Mouse (Mus musculus) kidney, embryonic 16.5 days (tissue): ENCODE measurements around the gene Asphd2. TPM values are rescaled to one million over a fixed set of nuclear protein-coding genes. Genes with fewer than 3 reads are reported as not detected.

ENCODE experiments used
- ATAC-seq: fragments of 200-750 bp; cut with Nextera tagmentation; 2 replicates; pipeline ENCODE4 v1.8.0; 2017; ENCODE audit warnings: moderate TSS enrichment; ENCODE audit not compliant: low FRiP score, low TSS enrichment
- H3K27ac ChIP-seq: fragments of 300-500 bp; sonication (generic); 2 replicates; pipeline ENCODE4 v1.5.1; 2014; ENCODE audit warnings: low read length
- H3K27me3 ChIP-seq: fragments of 300-500 bp; sonication (generic); 2 replicates; pipeline ENCODE4 v1.6.1; 2014; ENCODE audit warnings: low read length, control low read depth, mixed read lengths; ENCODE audit not compliant: insufficient read depth
- H3K36me3 ChIP-seq: fragments of 300-500 bp; sonication (generic); 2 replicates; pipeline ENCODE4 v1.6.1; 2014; ENCODE audit warnings: low read length, control low read depth, mixed read lengths; ENCODE audit not compliant: insufficient read depth
- H3K4me1 ChIP-seq: fragments of 300-500 bp; sonication (generic); 2 replicates; pipeline ENCODE4 v1.6.1; 2014; ENCODE audit warnings: low read length, control low read depth, mixed read lengths; ENCODE audit not compliant: insufficient read depth
- H3K4me2 ChIP-seq: fragments of 300-500 bp; sonication (generic); replicated peaks from 2 replicates; pipeline ENCODE4 v1.6.1; 2014; ENCODE audit warnings: low read depth, low read length
- H3K4me3 ChIP-seq: fragments of 300-500 bp; sonication (generic); 2 replicates; pipeline ENCODE4 v1.5.1; 2014; ENCODE audit warnings: mild to moderate bottlenecking, low read length
- H3K9ac ChIP-seq: fragments of 300-500 bp; sonication (generic); replicated peaks from 2 replicates; pipeline ENCODE4 v1.6.1; 2014; ENCODE audit warnings: low read length
- H3K9me3 ChIP-seq: fragments of 300-500 bp; sonication (generic); 2 replicates; pipeline ENCODE4 v1.6.1; 2016; ENCODE audit warnings: low read length, control low read depth
- WGBS: fragments of 180-500 bp; shearing (Covaris S2); extraction: QIAGEN DNeasy Blood & Tissue Kit; methylation state at CpG from one replicate; pipeline ENCODE4 v1.1.7; 2014; 5-methylcytosine and 5-hydroxymethylcytosine counted together
- polyA plus RNA-seq: library from polyadenylated mRNA; unstranded; fragments of >200 nt; fragmentation: Nextera tagmentation; extraction: Ambion mirVana; gene quantifications from 2 replicates; pipeline ENCODE4 v1.2.1, GENCODE M21; 2015

Gene Asphd2
- 3.8 and 4.9 TPM in 2 replicates for polyA plus RNA-seq

DNA sequence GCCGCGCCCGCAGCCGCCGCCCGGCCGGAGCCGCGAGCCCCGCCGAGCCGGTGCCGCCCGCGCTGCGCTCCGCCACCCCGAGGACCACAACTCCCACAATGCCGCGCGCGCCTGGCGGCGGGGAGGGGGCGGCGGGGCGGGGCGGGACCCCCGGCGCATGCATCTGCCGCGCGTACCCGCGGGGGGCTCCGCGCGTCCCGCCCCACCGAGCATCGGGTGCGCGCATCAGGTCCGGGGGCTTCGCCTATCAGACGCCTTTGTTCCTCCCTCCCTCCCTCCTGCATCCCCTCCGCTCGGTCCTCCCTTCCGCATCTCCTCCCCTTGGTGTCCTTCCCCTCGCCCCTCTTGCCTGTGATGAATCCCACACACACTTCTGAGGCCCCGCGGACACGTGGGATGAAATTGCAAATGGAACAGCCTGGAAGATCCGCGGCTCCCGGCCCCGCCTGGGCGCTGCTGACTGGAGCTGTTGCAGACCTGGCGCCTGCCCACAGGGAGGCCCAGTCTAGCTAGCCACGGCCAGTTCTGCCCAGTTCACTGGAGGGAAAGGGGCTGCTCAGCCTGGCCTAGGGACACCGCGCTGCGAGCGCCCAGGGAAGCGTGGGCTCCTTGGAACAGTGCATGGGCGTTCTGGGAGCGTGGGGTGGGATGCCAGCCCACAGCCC lies at the start of gene Asphd2:
Gene Asphd2, minus strand, starts transcription at position 88 of the 665 bp plus-strand sequence.
- WGBS, result 2% methylated on average over 46 of the region's 67 CpGs
- peak within 1 kb of the TSS; percentile 81 for H3K4me2 ChIP-seq
- peaks cover 8% of the 10 kb centered on the region for H3K4me1 ChIP-seq
- H3K9ac ChIP-seq, result peak within 1 kb of the TSS; percentile 72
- peak within 1 kb of the TSS; percentile 64 for H3K4me3 ChIP-seq
- peak within 1 kb of the TSS; percentile 4; the same call in 1 of the 2 replicates for H3K27ac ChIP-seq
- peaks cover 15% of the 10 kb centered on the region for H3K27me3 ChIP-seq
- no peaks in the 10 kb centered on the region for H3K9me3 ChIP-seq
- ATAC-seq, result peak; percentile 90
- H3K36me3 ChIP-seq, result no peaks in the 10 kb centered on the region

DNA sequence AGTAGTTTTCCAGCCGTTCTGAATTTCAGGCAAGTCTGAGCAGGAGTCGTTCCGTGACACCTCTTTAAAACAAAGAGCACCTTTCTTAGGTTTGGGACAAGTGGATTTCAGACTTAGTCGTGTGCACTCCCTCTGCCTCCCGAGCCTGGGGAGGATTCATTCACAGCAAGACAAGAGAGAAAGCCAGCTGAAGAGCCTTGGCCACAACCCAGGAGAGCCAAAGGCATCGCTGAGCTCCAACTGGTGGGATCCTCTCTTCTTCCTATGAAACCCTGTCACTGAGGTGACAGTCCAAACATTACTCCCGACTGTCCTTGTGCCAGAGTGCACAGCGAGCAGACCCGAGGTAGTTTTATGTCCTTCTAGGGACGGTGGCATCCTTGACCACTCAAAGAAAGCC lies 43.9 kb upstream of the Asphd2 start:
- H3K9me3 ChIP-seq, result no peaks in the 10 kb centered on the region
- 20% methylated on average over 10 of the region's 10 CpGs for WGBS
- H3K4me3 ChIP-seq, result no peak overlapping the region
- H3K4me2 ChIP-seq, result no peak overlapping the region
- no peak for ATAC-seq
- no peak overlapping the region for H3K27ac ChIP-seq
- no peaks in the 10 kb centered on the region; the same call in 1 of the 2 replicates for H3K27me3 ChIP-seq
- no peaks in the 10 kb centered on the region for H3K4me1 ChIP-seq
- no peaks in the 10 kb centered on the region for H3K36me3 ChIP-seq
- no peak overlapping the region for H3K9ac ChIP-seq

DNA sequence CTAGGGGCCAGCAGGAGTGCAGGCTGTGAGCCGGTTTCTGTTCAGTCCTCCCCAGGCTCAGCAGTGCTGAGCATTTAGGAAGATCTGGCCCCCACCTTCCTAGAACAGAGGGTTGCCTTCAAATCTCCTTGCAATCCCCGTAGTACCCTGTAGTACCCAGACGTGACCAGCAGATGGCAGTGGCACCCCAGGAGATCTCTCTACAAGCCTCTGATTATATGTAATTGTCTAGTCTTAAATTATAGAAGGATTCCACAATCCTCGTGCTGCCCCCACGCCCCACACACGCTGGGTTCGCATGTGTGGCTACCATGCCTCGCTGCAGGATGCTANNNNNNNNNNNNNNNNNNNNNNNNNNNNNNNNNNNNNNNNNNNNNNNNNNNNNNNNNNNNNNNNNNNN lies 38.3 kb upstream of the Asphd2 start:
- Histone ChIP-seq H3K27ac (no peak overlapping the region), H3K4me3 (no peak overlapping the region), H3K4me1 (peaks cover 8% of the 10 kb centered on the region), H3K9me3 (no peaks in the 10 kb centered on the region), H3K4me2 (no peak overlapping the region), H3K36me3 (no peaks in the 10 kb centered on the region), H3K27me3 (peaks cover 8% of the 10 kb centered on the region), H3K9ac (no peak overlapping the region)
- no peak; the same call in 1 of the 2 replicates for ATAC-seq
- 3% methylated on average over 8 of the region's 8 CpGs for WGBS

DNA sequence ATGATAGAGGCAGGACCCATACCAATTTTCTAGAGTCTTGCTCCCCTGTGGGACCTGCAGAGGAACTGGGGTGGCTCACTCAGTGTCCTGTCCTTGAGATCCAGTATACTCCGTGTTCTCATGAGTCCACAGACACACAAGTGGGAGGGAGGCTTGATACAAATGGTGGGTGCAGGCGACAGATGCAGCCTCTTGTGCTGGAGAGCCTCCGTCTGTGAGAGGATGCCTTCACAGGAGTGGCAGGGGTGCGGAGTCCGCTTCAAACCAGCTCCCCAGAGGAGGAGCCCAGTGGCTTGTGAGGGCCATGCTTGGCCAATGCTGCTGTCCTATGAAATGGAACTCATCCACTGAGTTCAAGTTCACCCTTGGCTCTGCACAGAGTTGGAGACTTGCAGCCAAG lies 37.4 kb upstream of the Asphd2 start:
- 81% methylated on average over 5 of the region's 5 CpGs for WGBS
- no peak for ATAC-seq
- Histone ChIP-seq H3K4me1 (peaks cover 8% of the 10 kb centered on the region), H3K4me2 (no peak overlapping the region), H3K9me3 (no peaks in the 10 kb centered on the region), H3K4me3 (no peak overlapping the region), H3K9ac (no peak overlapping the region), H3K36me3 (no peaks in the 10 kb centered on the region), H3K27ac (no peak overlapping the region), H3K27me3 (peaks cover 8% of the 10 kb centered on the region)

DNA sequence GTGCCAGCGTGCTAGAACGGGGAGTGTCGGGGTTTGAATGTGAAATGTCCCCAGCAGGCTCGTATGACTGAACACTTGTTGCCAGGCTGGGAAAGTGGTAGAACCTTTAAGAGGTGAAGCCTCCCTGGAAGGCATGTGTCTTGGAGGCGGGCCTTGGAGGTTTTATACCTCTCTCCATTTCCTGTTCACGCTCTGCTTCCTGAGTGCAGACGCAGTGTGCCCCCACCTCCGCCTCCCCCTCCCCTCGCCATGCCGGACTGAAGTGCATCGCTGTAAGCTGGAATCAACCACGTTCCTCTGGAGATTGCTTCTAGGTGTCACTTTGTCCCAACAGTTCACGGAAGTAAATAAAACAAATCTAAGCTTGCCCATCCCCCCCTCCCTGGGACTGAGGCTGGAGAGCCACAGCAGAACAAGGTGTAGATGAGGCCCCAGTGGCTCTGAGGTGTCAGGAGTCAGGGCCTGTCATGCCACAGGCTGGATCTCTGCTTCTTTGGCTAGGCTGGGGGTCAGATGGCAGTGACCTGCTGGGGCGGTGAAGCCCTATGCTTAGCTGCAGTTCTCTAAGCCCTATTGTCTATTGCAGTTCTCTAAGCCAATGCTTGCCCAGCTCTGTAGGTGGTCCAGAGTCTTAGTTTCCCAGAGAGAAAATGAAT lies 36.6 kb upstream of the Asphd2 start:
- 10% methylated on average over 14 of the region's 14 CpGs for WGBS
- no peak for ATAC-seq
- Histone ChIP-seq H3K9me3 (no peaks in the 10 kb centered on the region), H3K27me3 (peaks cover 8% of the 10 kb centered on the region), H3K4me2 (peak overlapping the region; percentile 51), H3K4me1 (peaks cover 8% of the 10 kb centered on the region), H3K27ac (no peak overlapping the region), H3K4me3 (peak overlapping the region; percentile 22), H3K36me3 (no peaks in the 10 kb centered on the region), H3K9ac (peak overlapping the region; percentile 41; the same call in 1 of the 2 replicates)

DNA sequence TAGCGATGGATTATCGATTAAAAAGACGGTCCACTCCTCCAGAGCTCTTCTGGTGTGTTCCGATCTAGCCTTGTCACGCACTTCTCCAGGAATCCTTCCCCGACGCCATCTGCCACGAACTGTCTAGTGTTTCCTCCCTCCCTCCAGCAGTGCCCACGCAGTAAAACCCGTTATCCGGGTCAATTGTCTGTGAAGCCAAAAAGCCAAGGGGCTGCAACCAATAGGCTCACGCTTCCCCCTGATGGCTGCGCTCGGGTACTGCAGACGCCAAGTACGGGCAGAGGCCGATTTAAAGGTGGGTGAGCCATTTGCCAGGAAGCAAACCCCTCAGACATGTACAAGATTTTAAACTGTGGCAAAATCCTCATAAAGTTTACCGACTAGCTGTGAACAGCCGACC lies 34.3 kb upstream of the Asphd2 start:
- Histone ChIP-seq H3K9me3 (no peaks in the 10 kb centered on the region), H3K27ac (no peak overlapping the region), H3K4me1 (peaks cover 8% of the 10 kb centered on the region), H3K4me3 (no peak overlapping the region), H3K36me3 (no peaks in the 10 kb centered on the region), H3K9ac (no peak overlapping the region), H3K4me2 (no peak overlapping the region), H3K27me3 (peaks cover 15% of the 10 kb centered on the region)
- WGBS, result 14% methylated on average over 19 of the region's 19 CpGs
- no peak for ATAC-seq

DNA sequence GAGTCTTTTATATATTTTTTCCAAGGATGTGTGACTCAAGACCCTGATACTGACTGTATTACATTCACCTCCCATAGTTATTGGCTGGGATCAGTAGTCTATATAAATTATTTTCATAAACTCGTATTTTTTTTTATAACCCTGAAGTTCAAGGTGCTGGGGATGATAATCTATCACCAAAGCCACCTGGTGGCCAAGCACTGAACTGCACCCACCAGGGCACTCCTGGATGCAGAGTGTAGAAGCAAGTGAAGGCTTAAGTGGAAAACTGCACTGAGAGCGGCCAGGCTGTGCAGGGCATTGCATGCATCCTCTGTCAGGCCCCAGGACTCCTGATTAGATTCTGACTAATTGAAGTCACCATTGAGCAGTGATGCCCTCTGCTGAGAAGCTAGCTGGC lies 32.6 kb upstream of the Asphd2 start:
- Histone ChIP-seq H3K9me3 (no peaks in the 10 kb centered on the region), H3K4me3 (no peak overlapping the region), H3K9ac (no peak overlapping the region), H3K27ac (no peak overlapping the region), H3K4me2 (no peak overlapping the region), H3K27me3 (peaks cover 15% of the 10 kb centered on the region), H3K4me1 (peaks cover 8% of the 10 kb centered on the region), H3K36me3 (no peaks in the 10 kb centered on the region)
- ATAC-seq, result no peak
- WGBS, result 55% methylated on average over 2 of the region's 2 CpGs

DNA sequence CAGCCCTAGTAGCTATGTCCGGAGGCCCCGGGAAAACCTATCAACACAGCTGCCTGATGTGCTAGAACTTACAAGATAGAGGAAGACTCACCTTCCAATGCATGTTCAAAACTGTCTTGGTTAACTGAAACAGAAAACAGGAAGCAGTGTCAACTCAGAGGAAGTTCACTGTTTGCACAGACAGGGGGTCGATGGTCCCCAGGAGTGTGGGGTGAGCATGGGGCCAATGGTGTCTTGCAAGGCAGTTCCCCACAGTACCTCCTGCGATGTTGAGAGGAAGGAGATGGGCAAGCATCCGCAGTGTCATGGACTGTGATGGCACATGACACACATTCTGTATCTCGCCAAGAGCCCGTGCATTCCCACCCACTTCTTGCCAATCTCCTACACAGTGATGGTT lies 32.0 kb upstream of the Asphd2 start:
- Histone ChIP-seq H3K4me3 (no peak overlapping the region), H3K9me3 (no peaks in the 10 kb centered on the region), H3K36me3 (no peaks in the 10 kb centered on the region), H3K27ac (no peak overlapping the region), H3K27me3 (peaks cover 11% of the 10 kb centered on the region), H3K9ac (no peak overlapping the region), H3K4me1 (peaks cover 7% of the 10 kb centered on the region), H3K4me2 (no peak overlapping the region)
- ATAC-seq, result no peak
- WGBS, result 82% methylated on average over 7 of the region's 7 CpGs

DNA sequence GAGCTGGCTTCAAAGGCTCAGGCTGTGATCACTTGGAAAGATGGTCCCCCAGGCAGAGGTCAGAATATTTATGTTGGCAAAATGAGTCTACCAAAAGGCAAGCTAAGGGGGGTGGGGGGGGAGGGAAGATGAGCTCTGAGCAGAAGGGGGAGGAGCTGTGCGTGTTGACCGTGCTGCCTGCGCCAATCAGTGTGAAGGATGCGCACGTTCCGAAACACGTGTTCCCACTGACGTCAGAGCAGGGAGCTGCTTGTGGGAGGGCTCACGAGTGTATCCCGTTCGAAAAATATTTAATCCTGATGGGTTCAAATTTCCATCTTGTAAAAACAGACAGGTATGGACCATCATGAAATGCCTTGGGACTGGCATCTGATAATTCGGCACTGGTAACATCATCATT lies 24.9 kb upstream of the Asphd2 start:
- Histone ChIP-seq H3K27ac (no peak overlapping the region), H3K4me3 (no peak overlapping the region), H3K9ac (no peak overlapping the region), H3K36me3 (no peaks in the 10 kb centered on the region), H3K9me3 (no peaks in the 10 kb centered on the region), H3K4me1 (no peaks in the 10 kb centered on the region), H3K4me2 (no peak overlapping the region), H3K27me3 (peaks cover 3% of the 10 kb centered on the region; the same call in 1 of the 2 replicates)
- ATAC-seq, result no peak
- WGBS, result 35% methylated on average over 12 of the region's 12 CpGs

DNA sequence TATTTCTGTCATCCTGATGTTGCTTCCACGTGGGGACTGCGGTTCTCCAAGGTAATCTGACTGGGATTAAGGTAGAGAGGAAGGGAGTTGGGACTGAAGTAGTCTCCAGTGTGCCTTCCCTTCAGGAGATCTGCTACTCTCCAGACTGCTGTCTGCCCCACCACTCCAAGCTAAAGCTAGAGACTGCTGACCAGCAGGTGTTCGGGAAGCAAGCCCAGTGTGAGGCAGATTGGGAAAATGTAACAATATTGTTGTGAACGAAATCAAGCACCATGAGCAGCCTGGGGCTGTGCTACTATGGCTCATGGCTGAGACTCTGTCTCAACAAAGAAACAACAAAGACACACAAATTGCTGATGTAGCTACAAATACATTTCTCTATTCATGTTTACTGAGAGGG lies 23.4 kb upstream of the Asphd2 start:
- no peak for ATAC-seq
- no peak overlapping the region for H3K9ac ChIP-seq
- H3K4me3 ChIP-seq, result no peak overlapping the region
- H3K4me2 ChIP-seq, result no peak overlapping the region
- H3K36me3 ChIP-seq, result no peaks in the 10 kb centered on the region
- WGBS, result 61% methylated on average over 4 of the region's 4 CpGs
- no peak overlapping the region for H3K27ac ChIP-seq
- H3K27me3 ChIP-seq, result no peaks in the 10 kb centered on the region
- H3K4me1 ChIP-seq, result no peaks in the 10 kb centered on the region
- peaks cover 4% of the 10 kb centered on the region; the same call in 1 of the 2 replicates for H3K9me3 ChIP-seq
